Mouse (Mus musculus): ENCODE results near the gene Slc25a19. TPM values are rescaled to one million over a fixed set of nuclear protein-coding genes. Genes with fewer than 3 reads are reported as not detected.
A peak's percentile ranks its signal among the peaks of the same experiment; 100 is the strongest.

Slc25a19 gene
- polyA plus RNA-seq, 1 experiment from 2014 or later, result 37.5 TPM

- WGBS, result 92% methylated on average over 10 of the region's 10 CpGs
- no peak for ATAC-seq (ENCODE audit: low read depth)
- Histone ChIP-seq H3K9me3 (no peaks in the 10 kb centered on the region), H3K4me2 (no peak overlapping the region), H3K27ac (replicated peaks) (no peak overlapping the region), H3K4me3 (no peak overlapping the region), H3K36me3 (peaks cover 50% of the 10 kb centered on the region), H3K4me1 (replicated peaks) (peaks cover 21% of the 10 kb centered on the region), H3K27me3 (peaks cover 5% of the 10 kb centered on the region; the same call in 1 of the 2 replicates), H3K9ac (no peak overlapping the region)
Observed at GRCm38 (mm10) chr11:115614346-115615107, 13.6 kb downstream of the Slc25a19 start.

DNA sequence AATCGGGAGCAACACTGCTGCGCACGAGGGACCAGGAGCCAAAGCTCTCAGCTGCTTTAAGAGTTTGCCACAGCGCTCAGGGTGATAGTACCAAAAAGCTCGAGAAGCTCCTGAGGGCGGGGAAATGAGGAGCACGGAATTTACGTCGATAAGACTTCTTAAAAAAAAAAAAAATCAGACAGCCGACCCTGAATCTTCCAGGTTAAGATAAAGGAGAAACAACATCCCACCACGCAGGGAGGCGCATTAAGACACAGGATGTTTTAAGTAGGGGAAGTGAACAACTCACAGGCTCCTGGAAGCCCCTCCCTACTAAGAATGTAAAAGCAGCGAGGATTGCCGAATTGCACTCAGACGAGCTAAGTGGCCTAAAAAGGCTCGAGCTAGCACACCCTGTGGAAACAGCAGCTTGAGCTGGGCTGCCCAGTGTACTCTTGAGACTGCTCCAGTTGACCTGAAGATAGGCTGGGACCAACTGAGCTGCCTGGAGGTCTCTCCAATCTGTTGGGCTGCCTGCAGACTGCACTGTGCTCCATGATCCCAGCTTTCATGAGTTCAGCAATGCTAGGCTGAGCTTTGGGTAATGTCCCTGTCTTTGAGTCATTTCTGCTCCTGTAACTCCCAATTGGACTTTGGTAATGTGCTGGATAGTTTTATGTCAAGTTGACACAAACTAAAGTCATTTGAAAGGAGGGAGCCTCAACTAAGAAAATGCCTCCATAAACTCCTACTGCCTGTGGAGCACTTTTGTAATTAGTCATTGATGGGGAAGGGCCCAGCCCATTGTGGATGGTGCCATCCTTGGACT lies 14.8 kb downstream of the Slc25a19 start:
- H3K4me1 ChIP-seq (replicated peaks), result peaks cover 21% of the 10 kb centered on the region
- ATAC-seq (ENCODE audit: low read depth), result no peak
- under 1% methylated on average over 16 of the region's 16 CpGs for WGBS
- H3K36me3 ChIP-seq, result peaks cover 51% of the 10 kb centered on the region
- H3K27ac ChIP-seq (replicated peaks), result peak overlapping the region; percentile 77; the same call in 1 of the 2 replicates
- H3K9ac ChIP-seq, result peak overlapping the region; percentile 79
- peaks cover 5% of the 10 kb centered on the region; the same call in 1 of the 2 replicates for H3K27me3 ChIP-seq
- no peaks in the 10 kb centered on the region for H3K9me3 ChIP-seq
- H3K4me2 ChIP-seq, result peak overlapping the region; percentile 91
- H3K4me3 ChIP-seq, result peak overlapping the region; percentile 64

DNA sequence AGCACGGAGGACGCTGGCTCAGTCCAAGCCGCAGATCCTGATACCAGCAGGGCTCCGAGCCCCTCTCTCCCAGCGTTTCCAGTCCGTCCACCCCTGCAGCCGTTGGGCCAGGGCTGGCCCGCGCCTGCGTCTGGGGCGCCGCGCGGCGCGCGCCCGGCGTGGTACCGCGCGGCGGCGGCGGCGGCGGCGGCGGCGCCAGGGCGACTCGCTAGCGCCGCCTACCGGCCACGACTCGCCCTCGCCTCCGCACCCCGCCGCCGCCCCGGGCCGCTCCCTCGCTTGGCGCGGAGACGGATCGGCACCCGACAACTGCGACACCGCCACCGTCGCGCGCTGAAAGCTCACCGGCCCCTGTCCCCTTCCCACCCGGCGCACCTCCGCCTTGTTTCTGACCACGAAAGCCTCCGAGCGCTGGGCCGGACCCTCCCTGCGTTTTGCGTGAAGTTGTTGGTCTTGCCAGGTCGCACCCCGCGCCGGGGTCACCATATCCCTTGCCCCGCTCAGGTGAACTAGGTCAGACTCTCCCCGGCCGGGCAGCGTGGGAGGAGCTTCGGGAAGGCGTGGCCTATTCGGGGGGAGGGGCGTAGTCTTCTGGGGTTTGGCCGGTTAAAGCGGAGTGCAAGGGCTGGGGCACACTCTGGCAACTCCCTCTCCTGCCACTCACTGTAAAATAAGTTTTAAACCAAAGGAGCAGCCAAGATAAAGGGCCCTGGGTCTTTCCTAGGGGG lies 15.5 kb downstream of the Slc25a19 start, which contains the start of gene Mif4gd:
Gene Mif4gd (minus strand): TSS at position 560 of the 728 bp plus-strand sequence.
- peaks cover 53% of the 10 kb centered on the region for H3K36me3 ChIP-seq
- H3K27ac ChIP-seq (replicated peaks), result peak within 1 kb of the TSS; percentile 77
- H3K9ac ChIP-seq, result peak within 1 kb of the TSS; percentile 79
- peaks cover 21% of the 10 kb centered on the region for H3K4me1 ChIP-seq (replicated peaks)
- peak within 1 kb of the TSS; percentile 64 for H3K4me3 ChIP-seq
- H3K4me2 ChIP-seq, result peak within 1 kb of the TSS; percentile 91
- under 1% methylated on average over 71 of the region's 80 CpGs for WGBS
- H3K27me3 ChIP-seq, result peaks cover 5% of the 10 kb centered on the region; the same call in 1 of the 2 replicates
- peak; percentile 86 for ATAC-seq (ENCODE audit: low read depth)
- H3K9me3 ChIP-seq, result no peaks in the 10 kb centered on the region

DNA sequence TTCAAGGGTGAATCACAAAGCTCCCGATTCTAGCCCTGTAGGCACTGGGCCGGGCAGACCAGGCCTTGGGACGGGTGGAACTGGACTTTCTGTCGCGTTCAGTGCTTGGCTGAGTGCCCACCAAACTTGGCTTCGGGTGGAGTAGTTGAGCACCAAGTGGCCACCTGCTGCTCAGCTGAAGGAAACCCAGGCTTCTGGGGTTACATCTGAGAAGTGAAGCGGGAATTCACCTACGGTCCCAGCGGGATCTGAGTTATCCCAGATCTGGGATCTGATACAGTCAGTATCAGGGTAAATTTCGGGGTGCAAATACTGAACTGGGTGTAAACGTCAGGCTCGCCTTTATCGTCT lies 16.1 kb downstream of the Slc25a19 start:
- peak overlapping the region; percentile 77 for H3K27ac ChIP-seq (replicated peaks)
- peak; percentile 29 for ATAC-seq (ENCODE audit: low read depth)
- peaks cover 53% of the 10 kb centered on the region for H3K36me3 ChIP-seq
- 2% methylated on average over 13 of the region's 13 CpGs for WGBS
- peak overlapping the region; percentile 79 for H3K9ac ChIP-seq
- H3K9me3 ChIP-seq, result no peaks in the 10 kb centered on the region
- H3K27me3 ChIP-seq, result peaks cover 5% of the 10 kb centered on the region; the same call in 1 of the 2 replicates
- H3K4me1 ChIP-seq (replicated peaks), result peaks cover 21% of the 10 kb centered on the region
- peak overlapping the region; percentile 64 for H3K4me3 ChIP-seq
- peak overlapping the region; percentile 91 for H3K4me2 ChIP-seq

DNA sequence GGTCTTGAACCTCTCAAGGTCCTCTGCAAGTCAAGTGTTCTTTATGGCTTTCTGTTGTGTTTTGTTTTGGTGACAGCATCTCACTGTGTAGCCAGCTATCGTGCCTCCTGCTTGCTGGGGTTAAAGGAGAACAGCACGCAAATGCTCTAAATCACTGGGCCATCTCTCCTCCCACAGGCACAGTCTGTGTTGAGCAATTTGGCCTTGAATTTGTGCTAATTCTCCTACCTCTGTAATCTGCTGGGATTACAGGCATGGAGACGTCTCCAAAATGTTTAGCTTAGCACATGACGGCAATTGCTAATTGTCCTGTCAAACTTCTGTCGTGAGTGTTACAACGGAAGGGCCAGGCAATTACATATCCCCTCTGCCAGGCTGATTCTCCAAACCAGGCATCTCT lies 16.9 kb downstream of the Slc25a19 start:
- no peaks in the 10 kb centered on the region for H3K9me3 ChIP-seq
- peaks cover 21% of the 10 kb centered on the region for H3K4me1 ChIP-seq (replicated peaks)
- H3K27ac ChIP-seq (replicated peaks), result no peak overlapping the region
- ATAC-seq (ENCODE audit: low read depth), result no peak
- peaks cover 57% of the 10 kb centered on the region for H3K36me3 ChIP-seq
- no peak overlapping the region for H3K9ac ChIP-seq
- WGBS, result 68% methylated on average over 6 of the region's 6 CpGs
- peaks cover 5% of the 10 kb centered on the region; the same call in 1 of the 2 replicates for H3K27me3 ChIP-seq
- H3K4me3 ChIP-seq, result no peak overlapping the region
- no peak overlapping the region for H3K4me2 ChIP-seq

- Histone ChIP-seq H3K4me1 (replicated peaks) (peaks cover 36% of the 10 kb centered on the region), H3K9me3 (no peaks in the 10 kb centered on the region), H3K36me3 (peaks cover 53% of the 10 kb centered on the region), H3K27ac (replicated peaks) (no peak overlapping the region), H3K4me2 (no peak overlapping the region), H3K9ac (no peak overlapping the region), H3K27me3 (peaks cover 5% of the 10 kb centered on the region; the same call in 1 of the 2 replicates), H3K4me3 (no peak overlapping the region)
- no peak for ATAC-seq (ENCODE audit: low read depth)
- WGBS, result 74% methylated on average over 3 of the region's 3 CpGs
Observed at GRCm38 (mm10) chr11:115609576-115609975, 18.5 kb downstream of the Slc25a19 start.

DNA sequence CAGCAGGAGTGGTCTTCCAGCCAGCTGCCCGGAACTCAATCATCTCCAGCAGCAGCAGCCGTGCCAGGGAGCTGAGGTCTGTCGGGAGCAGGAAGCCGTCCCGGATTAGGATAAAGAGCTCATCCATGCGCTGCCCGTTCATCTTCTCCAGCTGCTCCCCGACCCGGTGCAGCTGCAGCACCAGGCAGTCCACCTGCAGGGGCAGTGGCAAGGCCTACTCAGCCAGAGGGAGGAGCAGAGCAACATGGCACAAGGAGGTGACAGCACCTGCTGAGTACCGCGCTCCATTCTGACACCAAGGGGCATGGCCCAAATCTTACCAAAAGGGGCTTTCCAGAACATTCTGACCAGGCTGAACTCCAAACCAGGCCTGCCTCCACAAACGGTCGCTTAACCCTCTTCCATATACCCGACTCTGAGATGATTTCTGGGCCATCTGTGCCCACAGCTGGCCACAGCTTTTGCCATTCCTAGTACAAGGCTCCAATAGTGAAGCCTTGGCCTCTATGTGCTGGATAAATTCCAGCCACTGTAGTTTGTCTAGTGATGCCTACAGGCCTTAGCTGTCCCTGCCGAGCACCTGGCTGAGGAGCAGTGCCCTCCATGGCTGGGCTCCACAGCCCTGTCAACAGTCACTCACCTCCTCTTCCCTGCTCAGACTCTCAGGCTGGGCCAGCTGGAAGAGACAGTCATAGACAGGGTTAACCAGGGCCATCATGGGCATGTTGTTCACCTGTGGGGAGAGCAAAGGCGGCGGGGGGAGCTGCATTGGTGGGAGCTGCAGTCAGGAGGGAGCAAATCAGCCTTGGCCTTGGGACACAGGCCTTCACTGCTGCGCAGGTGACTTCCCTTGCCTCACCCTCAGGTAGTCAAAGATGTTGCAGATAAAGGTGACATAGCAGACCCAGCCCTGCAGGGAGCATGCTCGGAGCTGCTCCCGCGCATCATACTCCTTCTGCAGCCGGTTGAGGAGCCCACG lies 19.4 kb downstream of the Slc25a19 start:
- no peaks in the 10 kb centered on the region for H3K27me3 ChIP-seq
- no peak overlapping the region for H3K4me2 ChIP-seq
- H3K4me1 ChIP-seq (replicated peaks), result peaks cover 35% of the 10 kb centered on the region
- WGBS, result 82% methylated on average over 23 of the region's 23 CpGs
- H3K27ac ChIP-seq (replicated peaks), result no peak overlapping the region
- no peak overlapping the region for H3K4me3 ChIP-seq
- no peak for ATAC-seq (ENCODE audit: low read depth)
- no peaks in the 10 kb centered on the region for H3K9me3 ChIP-seq
- 0 out of 2 replicates have a peak overlapping the region, but pooled peaks have one; percentile 3 for H3K9ac ChIP-seq
- H3K36me3 ChIP-seq, result peaks cover 50% of the 10 kb centered on the region

GRCm38 (mm10) chr11:115606733-115607132 lies 21.4 kb downstream of the Slc25a19 start:
- no peaks in the 10 kb centered on the region for H3K9me3 ChIP-seq
- H3K36me3 ChIP-seq, result peaks cover 50% of the 10 kb centered on the region
- H3K9ac ChIP-seq, result no peak overlapping the region
- H3K4me2 ChIP-seq, result no peak overlapping the region
- WGBS, result 94% methylated on average over 18 of the region's 18 CpGs
- peaks cover 32% of the 10 kb centered on the region for H3K4me1 ChIP-seq (replicated peaks)
- no peaks in the 10 kb centered on the region for H3K27me3 ChIP-seq
- no peak overlapping the region for H3K4me3 ChIP-seq
- ATAC-seq (ENCODE audit: low read depth), result no peak
- no peak overlapping the region for H3K27ac ChIP-seq (replicated peaks)

- no peak; the same call in 1 of the 2 replicates for ATAC-seq (ENCODE audit: low read depth)
- 0% methylated on average over 26 of the region's 26 CpGs for WGBS
- Histone ChIP-seq H3K4me1 (replicated peaks) (peaks cover 40% of the 10 kb centered on the region), H3K4me3 (peak overlapping the region; percentile 95), H3K4me2 (peak overlapping the region; percentile 97), H3K27ac (replicated peaks) (peak overlapping the region; percentile 95), H3K9ac (peak overlapping the region; percentile 90), H3K36me3 (peaks cover 51% of the 10 kb centered on the region), H3K9me3 (no peaks in the 10 kb centered on the region), H3K27me3 (no peaks in the 10 kb centered on the region)
Observed at GRCm38 (mm10) chr11:115604304-115604696, 23.8 kb downstream of the Slc25a19 start.

GRCm38 (mm10) chr11:115603476-115604303 lies 24.4 kb downstream of the Slc25a19 start, which contains the start of the genes Mrps7 and Gga3:
Gene Mrps7, plus strand, starts transcription at chr11:115603925.
Gene Gga3, minus strand, starts transcription at chr11:115604051.
- Histone ChIP-seq H3K36me3 (peaks cover 50% of the 10 kb centered on the region), H3K27me3 (no peaks in the 10 kb centered on the region), H3K9ac (peak within 1 kb of the TSS; percentile 90), H3K27ac (replicated peaks) (peak within 1 kb of the TSS; percentile 95), H3K4me3 (peak within 1 kb of the TSS; percentile 95), H3K4me2 (peak within 1 kb of the TSS; percentile 97), H3K4me1 (replicated peaks) (peaks cover 40% of the 10 kb centered on the region), H3K9me3 (no peaks in the 10 kb centered on the region)
- ATAC-seq (ENCODE audit: low read depth), result peak; percentile 97
- under 1% methylated on average over 78 of the region's 93 CpGs for WGBS

Data from neural tube, embryonic 13.5 days (tissue).